Mouse (Mus musculus) frontal cortex, postnatal 14 days (tissue): Measurements from ENCODE around the gene Gm5725.
"Not testable (repeated sequence)": the region's sequence is repeated elsewhere in the genome, so short reads cannot be mapped to it uniquely, and the experiment has no call there.

ENCODE experiments used
- DNase-seq, 2 experiments: peaks; one replicate each; pipeline ENCODE4 v3.0.0; 2022; ENCODE audit warnings: low spot score in 2 of 2

The Gm5725 gene

DNA sequence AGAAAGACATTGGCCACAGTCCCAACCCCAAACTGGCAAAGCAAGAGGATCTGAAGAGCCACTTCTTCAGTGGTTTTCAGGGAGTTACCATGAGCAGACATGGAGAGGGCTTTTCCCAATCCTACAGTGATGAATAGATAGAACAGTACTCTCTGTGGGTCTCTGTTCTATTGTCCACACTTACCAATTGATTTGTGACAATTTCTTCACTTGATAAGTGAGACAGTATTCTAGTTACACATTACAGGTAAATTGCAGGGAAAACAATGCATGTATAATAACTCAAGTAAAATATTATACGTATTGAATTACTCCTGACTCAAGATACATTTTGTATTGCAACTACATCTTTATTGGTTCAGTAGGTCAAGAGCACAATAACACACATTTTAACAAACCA is at the start of gene Gm5725:
Gene Gm5725 (minus strand): TSS at position 101 of the 400 bp plus-strand sequence.
- DNase-seq: not testable (repeated sequence)

GRCm38 (mm10) chr7:21832051-21832450 is 12.0 kb downstream of the Gm5725 start, which contains the start of gene Vmn1r135:
Gene Vmn1r135, plus strand, starts transcription at chr7:21832351.
- DNase-seq: not testable (repeated sequence)

DNA sequence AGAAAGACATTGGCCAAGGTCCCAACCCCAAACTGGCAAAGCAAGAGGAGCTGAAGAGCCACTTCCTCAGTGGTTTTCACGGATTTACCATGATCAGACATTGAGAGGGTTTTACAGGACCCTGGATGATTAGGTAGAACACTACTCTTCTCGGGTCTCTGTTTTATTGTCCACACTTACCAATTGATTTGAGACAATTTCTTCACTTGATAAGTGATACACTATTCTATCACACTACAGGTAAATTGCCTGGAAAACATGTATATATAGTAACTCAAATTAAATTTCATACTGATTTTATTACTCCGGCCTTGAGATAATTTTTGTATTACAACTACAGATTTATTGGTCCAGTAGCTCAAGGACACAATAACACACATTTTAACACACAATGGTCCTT is 47.4 kb downstream of the Gm5725 start, which contains the start of gene Gm4177:
Gene Gm4177 (minus strand): TSS at position 101 of the 400 bp plus-strand sequence.
- not testable (repeated sequence) for DNase-seq
